Mouse (Mus musculus) E14TG2a.4 (cell line): ENCODE measurements around the gene Cd59a.
"Not testable (repeated sequence)": the region's sequence is repeated elsewhere in the genome, so short reads cannot be mapped to it uniquely, and the experiment has no call there.

Source experiments
- CTCF ChIP-seq: conservative IDR thresholded peaks from 2 replicates; pipeline ENCODE4 v1.5.1; 2014; ENCODE audit warnings: low read length
- NANOG ChIP-seq: IDR thresholded peaks from 2 replicates; pipeline ENCODE4 v1.6.1; 2014; ENCODE audit warnings: borderline replicate concordance, low read length, mixed read lengths

- TF ChIP-seq CTCF, NANOG: not testable (repeated sequence)
These were observed 18.0 kb downstream of the Cd59a start for GRCm38 (mm10) chr2:104113563-104113962.
